Mouse (Mus musculus): Measurements from ENCODE around the gene Flvcr2. TPM values are rescaled to one million over a fixed set of nuclear protein-coding genes. Genes with fewer than 3 reads are reported as not detected.
A peak's percentile ranks its signal among the peaks of the same experiment; 100 is the strongest.

Gene Flvcr2
- polyA plus RNA-seq, 1 experiment from 2014 or later, result 1.5 TPM

GRCm38 (mm10) chr12:85800031-85800430 lies 53.7 kb downstream of the Flvcr2 start:
- DNase-seq (ENCODE audit: low spot score) (peak; percentile 13), ATAC-seq (ENCODE audit: insufficient read depth, low FRiP score, low TSS enrichment) (no peak)
- H3K9me3 ChIP-seq (ENCODE audit: control insufficient read depth, low read length), result no peaks in the 10 kb centered on the region
- H3K4me1 ChIP-seq (ENCODE audit: control insufficient read depth, insufficient read depth, low read length), result no peaks in the 10 kb centered on the region
- H3K9ac ChIP-seq (ENCODE audit: low read length), result no peak overlapping the region
- H3K27ac ChIP-seq (ENCODE audit: low read depth, low read length), result no peak overlapping the region
- no peaks in the 10 kb centered on the region for H3K36me3 ChIP-seq (ENCODE audit: control insufficient read depth, insufficient read depth, low read length)
- no peak overlapping the region for H3K4me2 ChIP-seq (ENCODE audit: low read depth)
- H3K4me3 ChIP-seq (ENCODE audit: low read depth, low read length), result no peak overlapping the region
- WGBS, result 60% methylated on average over 9 of the region's 9 CpGs
- H3K27me3 ChIP-seq (ENCODE audit: control insufficient read depth, insufficient read depth, low read length), result no peaks in the 10 kb centered on the region

- H3K9me3 ChIP-seq (ENCODE audit: control insufficient read depth, low read length), result no peaks in the 10 kb centered on the region
- no peak for ATAC-seq (ENCODE audit: insufficient read depth, low FRiP score, low TSS enrichment)
- H3K9ac ChIP-seq (ENCODE audit: low read length), result no peak overlapping the region
- DNase-seq (ENCODE audit: low spot score), result no peak
- no peak overlapping the region for H3K27ac ChIP-seq (ENCODE audit: low read depth, low read length)
- H3K4me3 ChIP-seq (ENCODE audit: low read depth, low read length), result no peak overlapping the region
- no peak overlapping the region for H3K4me2 ChIP-seq (ENCODE audit: low read depth)
- H3K27me3 ChIP-seq (ENCODE audit: control insufficient read depth, insufficient read depth, low read length), result no peaks in the 10 kb centered on the region
- peaks cover 3% of the 10 kb centered on the region; the same call in 1 of the 2 replicates for H3K36me3 ChIP-seq (ENCODE audit: control insufficient read depth, insufficient read depth, low read length)
- H3K4me1 ChIP-seq (ENCODE audit: control insufficient read depth, insufficient read depth, low read length), result no peaks in the 10 kb centered on the region
- 78% methylated on average over 6 of the region's 6 CpGs for WGBS
These were observed 63.4 kb downstream of the Flvcr2 start for GRCm38 (mm10) chr12:85809726-85810125.

DNA sequence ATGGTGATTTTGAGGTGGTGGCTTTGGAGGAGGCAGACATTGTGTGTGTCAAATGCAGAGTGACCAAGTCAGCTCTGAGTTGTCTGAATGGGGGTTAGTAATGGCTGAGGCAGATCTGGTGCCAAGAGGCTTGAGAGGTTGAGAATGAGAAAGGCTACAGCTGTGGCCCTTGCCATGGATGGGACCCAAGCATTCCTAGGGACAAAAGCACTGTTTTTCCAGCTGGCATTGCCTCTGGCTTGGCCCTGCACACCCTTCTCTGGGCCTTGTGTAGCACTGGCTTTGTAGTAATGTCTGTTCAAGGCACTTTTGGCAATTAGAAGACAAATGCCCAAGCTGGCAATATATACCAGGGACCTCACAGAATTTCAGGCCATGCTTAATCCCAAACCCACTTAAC lies 64.6 kb downstream of the Flvcr2 start:
- no peak overlapping the region for H3K4me3 ChIP-seq (ENCODE audit: low read depth, low read length)
- H3K36me3 ChIP-seq (ENCODE audit: control insufficient read depth, insufficient read depth, low read length), result peaks cover 5% of the 10 kb centered on the region; the same call in 1 of the 2 replicates
- H3K9me3 ChIP-seq (ENCODE audit: control insufficient read depth, low read length), result no peaks in the 10 kb centered on the region
- H3K4me1 ChIP-seq (ENCODE audit: control insufficient read depth, insufficient read depth, low read length), result no peaks in the 10 kb centered on the region
- no peak overlapping the region for H3K4me2 ChIP-seq (ENCODE audit: low read depth)
- no peak for ATAC-seq (ENCODE audit: insufficient read depth, low FRiP score, low TSS enrichment)
- no peak for DNase-seq (ENCODE audit: low spot score)
- no peaks in the 10 kb centered on the region for H3K27me3 ChIP-seq (ENCODE audit: control insufficient read depth, insufficient read depth, low read length)
- no peak overlapping the region for H3K9ac ChIP-seq (ENCODE audit: low read length)
- H3K27ac ChIP-seq (ENCODE audit: low read depth, low read length), result no peak overlapping the region

DNA sequence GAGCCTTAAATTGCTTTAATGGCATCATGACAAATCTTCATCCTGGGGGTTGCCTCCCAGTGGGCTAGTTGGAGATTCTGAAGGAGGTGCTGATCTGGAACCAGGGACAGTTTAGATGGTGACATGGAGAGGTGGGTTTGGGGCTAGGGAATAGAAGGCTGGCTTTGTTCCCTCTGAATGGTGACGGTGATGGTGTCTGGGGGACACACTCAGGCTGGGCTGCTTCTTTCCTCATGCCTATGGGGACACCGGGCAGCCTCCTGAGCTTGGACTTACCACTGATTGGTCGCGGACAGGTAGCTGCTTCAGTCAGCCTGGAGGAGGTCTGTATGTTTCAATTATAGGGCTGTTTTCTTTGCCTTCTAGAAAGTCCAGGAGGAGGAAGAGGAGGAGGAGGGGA lies 65.3 kb downstream of the Flvcr2 start:
- Histone ChIP-seq H3K4me2 (ENCODE audit: low read depth) (no peak overlapping the region), H3K9me3 (ENCODE audit: control insufficient read depth, low read length) (no peaks in the 10 kb centered on the region), H3K4me1 (ENCODE audit: control insufficient read depth, insufficient read depth, low read length) (no peaks in the 10 kb centered on the region), H3K4me3 (ENCODE audit: low read depth, low read length) (no peak overlapping the region), H3K36me3 (ENCODE audit: control insufficient read depth, insufficient read depth, low read length) (peaks cover 5% of the 10 kb centered on the region; the same call in 1 of the 2 replicates), H3K27me3 (ENCODE audit: control insufficient read depth, insufficient read depth, low read length) (no peaks in the 10 kb centered on the region), H3K9ac (ENCODE audit: low read length) (no peak overlapping the region), H3K27ac (ENCODE audit: low read depth, low read length) (no peak overlapping the region)
- no peak for DNase-seq (ENCODE audit: low spot score)
- 95% methylated on average over 4 of the region's 4 CpGs for WGBS
- ATAC-seq (ENCODE audit: insufficient read depth, low FRiP score, low TSS enrichment), result no peak

DNA sequence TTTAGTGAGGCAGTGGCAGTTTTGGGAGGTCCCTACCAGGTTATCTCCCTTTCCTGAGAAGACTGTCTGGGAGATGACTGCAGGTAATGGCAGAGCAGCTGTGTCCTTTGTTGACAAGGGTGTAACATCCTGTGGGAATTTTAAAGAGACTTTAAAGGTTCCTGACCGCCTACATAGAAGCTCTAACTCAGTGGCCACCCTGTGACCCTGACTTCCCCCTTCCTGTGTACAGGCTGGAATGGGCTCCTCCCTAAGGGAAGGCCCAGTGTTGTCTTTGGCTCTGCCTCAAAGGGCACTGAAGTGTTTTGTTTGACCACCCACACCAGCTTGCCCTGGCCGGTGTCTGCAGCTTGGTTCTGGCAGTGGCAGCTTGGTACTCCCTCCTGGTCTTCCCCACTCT lies 67.3 kb downstream of the Flvcr2 start:
- H3K9ac ChIP-seq (ENCODE audit: low read length), result no peak overlapping the region
- H3K4me1 ChIP-seq (ENCODE audit: control insufficient read depth, insufficient read depth, low read length), result no peaks in the 10 kb centered on the region
- H3K27me3 ChIP-seq (ENCODE audit: control insufficient read depth, insufficient read depth, low read length), result no peaks in the 10 kb centered on the region
- DNase-seq (ENCODE audit: low spot score) (no peak), ATAC-seq (ENCODE audit: insufficient read depth, low FRiP score, low TSS enrichment) (no peak)
- no peak overlapping the region for H3K4me2 ChIP-seq (ENCODE audit: low read depth)
- H3K27ac ChIP-seq (ENCODE audit: low read depth, low read length), result no peak overlapping the region
- peaks cover 5% of the 10 kb centered on the region for H3K36me3 ChIP-seq (ENCODE audit: control insufficient read depth, insufficient read depth, low read length)
- H3K4me3 ChIP-seq (ENCODE audit: low read depth, low read length), result no peak overlapping the region
- H3K9me3 ChIP-seq (ENCODE audit: control insufficient read depth, low read length), result no peaks in the 10 kb centered on the region
- 68% methylated on average over 2 of the region's 2 CpGs for WGBS

- Histone ChIP-seq H3K36me3 (ENCODE audit: control insufficient read depth, insufficient read depth, low read length) (no peaks in the 10 kb centered on the region; the same call in 1 of the 2 replicates), H3K27me3 (ENCODE audit: control insufficient read depth, insufficient read depth, low read length) (no peaks in the 10 kb centered on the region), H3K27ac (ENCODE audit: low read depth, low read length) (no peak overlapping the region), H3K4me3 (ENCODE audit: low read depth, low read length) (no peak overlapping the region), H3K4me2 (ENCODE audit: low read depth) (no peak overlapping the region), H3K9me3 (ENCODE audit: control insufficient read depth, low read length) (no peaks in the 10 kb centered on the region), H3K9ac (ENCODE audit: low read length) (no peak overlapping the region), H3K4me1 (ENCODE audit: control insufficient read depth, insufficient read depth, low read length) (peaks cover 7% of the 10 kb centered on the region)
- DNase-seq (ENCODE audit: low spot score), result no peak
- ATAC-seq (ENCODE audit: insufficient read depth, low FRiP score, low TSS enrichment), result no peak
- 80% methylated on average over 9 of the region's 9 CpGs for WGBS
These were observed 75.7 kb downstream of the Flvcr2 start for GRCm38 (mm10) chr12:85822051-85822450.

DNA sequence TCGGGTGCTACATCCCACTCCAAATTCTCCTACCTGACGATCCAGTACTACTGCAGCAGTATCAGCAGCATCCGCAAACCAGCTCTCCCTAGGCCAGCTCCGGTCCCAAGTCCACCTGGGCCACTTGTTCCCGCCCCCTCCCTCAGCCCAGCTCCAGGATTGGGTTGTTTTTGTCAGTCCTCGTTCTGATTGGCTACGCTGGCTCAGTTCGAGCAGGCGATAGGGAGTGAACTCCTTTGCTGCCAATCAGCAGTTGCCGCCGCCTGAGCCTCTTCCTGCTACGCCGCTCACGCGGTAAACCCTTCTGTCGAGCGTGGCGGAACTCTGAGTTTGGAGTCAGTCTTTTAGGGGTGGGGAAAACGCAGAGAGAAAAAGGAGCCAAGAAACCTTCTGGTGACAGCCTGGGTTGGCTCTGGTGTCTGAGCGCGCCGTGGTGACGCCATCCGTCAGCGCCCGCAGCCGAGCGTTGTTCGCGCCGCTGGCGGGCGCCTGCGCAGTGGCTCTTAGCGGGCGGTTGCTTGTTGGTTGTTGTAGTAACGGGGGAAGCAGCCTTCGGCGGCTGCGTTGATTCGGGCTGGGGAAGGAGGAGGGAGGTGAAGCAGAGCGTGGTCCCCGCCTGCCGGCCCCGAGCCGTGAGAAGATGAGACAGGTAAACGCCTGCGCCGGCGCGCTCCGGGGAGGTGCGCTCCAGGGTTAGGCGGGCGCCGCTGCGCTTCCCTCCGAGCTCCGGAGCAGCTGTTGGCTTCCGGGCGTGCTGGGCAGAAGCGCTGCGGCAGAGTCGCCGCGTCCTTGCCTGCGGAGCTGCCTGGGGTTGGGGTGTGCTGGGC lies 78.3 kb downstream of the Flvcr2 start, which contains the start of the genes Erg28 and Ttll5:
TSS of gene Erg28 (minus strand) at position 113 of the 827 bp plus-strand sequence.
TSS of gene Ttll5 (plus strand) at position 222 of the 827 bp plus-strand sequence.
- peak; percentile 98 for ATAC-seq (ENCODE audit: insufficient read depth, low FRiP score, low TSS enrichment)
- under 1% methylated on average over 67 of the region's 67 CpGs for WGBS
- H3K36me3 ChIP-seq (ENCODE audit: control insufficient read depth, insufficient read depth, low read length), result no peaks in the 10 kb centered on the region; the same call in 1 of the 2 replicates
- peak within 1 kb of the TSS; percentile 55 for H3K9ac ChIP-seq (ENCODE audit: low read length)
- no peaks in the 10 kb centered on the region for H3K27me3 ChIP-seq (ENCODE audit: control insufficient read depth, insufficient read depth, low read length)
- H3K27ac ChIP-seq (ENCODE audit: low read depth, low read length), result peak within 1 kb of the TSS; percentile 89
- H3K4me1 ChIP-seq (ENCODE audit: control insufficient read depth, insufficient read depth, low read length), result peaks cover 7% of the 10 kb centered on the region
- no peaks in the 10 kb centered on the region for H3K9me3 ChIP-seq (ENCODE audit: control insufficient read depth, low read length)
- peak; percentile 97 for DNase-seq (ENCODE audit: low spot score)
- peak within 1 kb of the TSS; percentile 86 for H3K4me2 ChIP-seq (ENCODE audit: low read depth)
- peak within 1 kb of the TSS; percentile 73 for H3K4me3 ChIP-seq (ENCODE audit: low read depth, low read length)

DNA sequence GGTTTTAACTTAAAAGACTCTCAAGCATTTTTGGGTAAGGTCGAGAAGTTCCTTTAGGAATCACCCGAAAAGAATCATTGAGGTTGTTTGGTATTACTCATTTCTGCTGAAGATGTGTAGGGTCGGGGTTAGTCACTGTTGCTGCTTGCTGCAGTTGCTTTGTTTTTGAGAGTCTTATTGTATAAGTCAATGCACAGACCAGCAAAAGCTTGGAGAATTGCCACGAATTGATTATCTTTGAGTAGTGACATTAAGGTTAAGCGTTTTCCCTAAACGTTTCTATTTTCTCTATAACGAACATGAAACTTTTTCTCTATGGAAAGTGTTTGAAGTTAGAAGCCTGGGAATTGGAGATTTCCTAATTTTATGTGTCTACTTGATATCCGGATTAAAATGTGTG lies 79.0 kb downstream of the Flvcr2 start:
- no peaks in the 10 kb centered on the region for H3K27me3 ChIP-seq (ENCODE audit: control insufficient read depth, insufficient read depth, low read length)
- peaks cover 2% of the 10 kb centered on the region; the same call in 1 of the 2 replicates for H3K36me3 ChIP-seq (ENCODE audit: control insufficient read depth, insufficient read depth, low read length)
- no peak for DNase-seq (ENCODE audit: low spot score)
- peak overlapping the region; percentile 73 for H3K4me3 ChIP-seq (ENCODE audit: low read depth, low read length)
- H3K27ac ChIP-seq (ENCODE audit: low read depth, low read length), result no peak overlapping the region
- H3K4me1 ChIP-seq (ENCODE audit: control insufficient read depth, insufficient read depth, low read length), result peaks cover 7% of the 10 kb centered on the region
- H3K9ac ChIP-seq (ENCODE audit: low read length), result peak overlapping the region; percentile 55
- ATAC-seq (ENCODE audit: insufficient read depth, low FRiP score, low TSS enrichment), result no peak
- H3K4me2 ChIP-seq (ENCODE audit: low read depth), result peak overlapping the region; percentile 86
- H3K9me3 ChIP-seq (ENCODE audit: control insufficient read depth, low read length), result no peaks in the 10 kb centered on the region
- 16% methylated on average over 8 of the region's 8 CpGs for WGBS

- H3K36me3 ChIP-seq (ENCODE audit: control insufficient read depth, insufficient read depth, low read length), result peaks cover 2% of the 10 kb centered on the region; the same call in 1 of the 2 replicates
- no peak for ATAC-seq (ENCODE audit: insufficient read depth, low FRiP score, low TSS enrichment)
These were observed 79.5 kb downstream of the Flvcr2 start for GRCm38 (mm10) chr12:85825822-85826221.

More at GRCm38 (mm10) chr12:85825822-85826221, 79.5 kb downstream of the Flvcr2 start:
- peaks cover 7% of the 10 kb centered on the region for H3K4me1 ChIP-seq (ENCODE audit: control insufficient read depth, insufficient read depth, low read length)
- WGBS, result 79% methylated on average over 2 of the region's 2 CpGs
- H3K9me3 ChIP-seq (ENCODE audit: control insufficient read depth, low read length), result no peaks in the 10 kb centered on the region
- H3K9ac ChIP-seq (ENCODE audit: low read length), result no peak overlapping the region
- no peak for DNase-seq (ENCODE audit: low spot score)
- no peak overlapping the region for H3K4me3 ChIP-seq (ENCODE audit: low read depth, low read length)
- peak overlapping the region; percentile 86; the same call in 1 of the 2 replicates for H3K4me2 ChIP-seq (ENCODE audit: low read depth)
- H3K27me3 ChIP-seq (ENCODE audit: control insufficient read depth, insufficient read depth, low read length), result no peaks in the 10 kb centered on the region
- no peak overlapping the region for H3K27ac ChIP-seq (ENCODE audit: low read depth, low read length)
